Mouse (Mus musculus) macrophage (primary cell): Measurements from ENCODE around the gene Tdo2. TPM values are rescaled to one million over a fixed set of nuclear protein-coding genes. Genes with fewer than 3 reads are reported as not detected.

Experiments
- H3K27ac ChIP-seq: fragments of 350-480 bp; formaldehyde crosslinking; 2 replicates; pipeline ENCODE4 v1.9.0; 2021
- H3K36me3 ChIP-seq: fragments of 350-480 bp; formaldehyde crosslinking; 2 replicates; pipeline ENCODE4 v1.9.0; 2021; ENCODE audit errors: inconsistent target
- H3K4me3 ChIP-seq: fragments of 350-480 bp; formaldehyde crosslinking; 2 replicates; pipeline ENCODE4 v1.9.0; 2021; ENCODE audit errors: inconsistent target
- H3K79me2 ChIP-seq: fragments of 350-480 bp; formaldehyde crosslinking; 2 replicates; pipeline ENCODE4 v1.9.0; 2021; ENCODE audit errors: inconsistent target
- WGBS: methylation state at CpG from one replicate; pipeline ENCODE4 v1.1.7; 2026; ENCODE audit warnings: inconsistent platforms; ENCODE audit not compliant: missing documents; 5-methylcytosine and 5-hydroxymethylcytosine counted together
- polyA plus RNA-seq: library from polyadenylated mRNA; stranded (reverse); fragments of 250-400 nt; gene quantifications from 3 replicates; pipeline ENCODE4 v1.2.4, GENCODE M21; 2018; ENCODE audit warnings: inconsistent platforms

The Tdo2 gene
- polyA plus RNA-seq, 1 experiment from 2014 or later: not detected

DNA sequence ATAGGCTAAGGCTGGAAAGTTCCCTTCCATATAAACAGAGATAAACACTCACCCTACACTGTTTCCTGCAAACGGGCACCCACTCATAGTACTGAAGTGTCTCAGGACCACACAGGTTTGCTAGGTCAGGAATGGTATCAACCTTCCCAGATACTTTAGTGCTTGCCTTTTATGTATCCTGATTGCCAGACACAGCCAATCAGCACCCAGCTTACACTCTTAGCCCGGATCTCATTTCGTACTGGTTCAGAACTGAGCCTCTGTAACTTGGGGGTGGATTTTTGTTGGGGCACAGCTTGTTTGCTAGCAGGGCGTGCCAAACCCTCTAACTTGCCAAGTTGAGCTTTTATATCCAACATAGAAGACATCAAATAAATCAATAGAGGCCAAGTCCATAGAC lies 395 bp downstream of the Tdo2 start:
- WGBS: 89% methylated on average over 4 of the region's 4 CpGs
- Histone ChIP-seq H3K36me3 (no peaks in the 10 kb centered on the region), H3K4me3 (no peak overlapping the region), H3K79me2 (no peaks in the 10 kb centered on the region), H3K27ac (no peak overlapping the region)

DNA sequence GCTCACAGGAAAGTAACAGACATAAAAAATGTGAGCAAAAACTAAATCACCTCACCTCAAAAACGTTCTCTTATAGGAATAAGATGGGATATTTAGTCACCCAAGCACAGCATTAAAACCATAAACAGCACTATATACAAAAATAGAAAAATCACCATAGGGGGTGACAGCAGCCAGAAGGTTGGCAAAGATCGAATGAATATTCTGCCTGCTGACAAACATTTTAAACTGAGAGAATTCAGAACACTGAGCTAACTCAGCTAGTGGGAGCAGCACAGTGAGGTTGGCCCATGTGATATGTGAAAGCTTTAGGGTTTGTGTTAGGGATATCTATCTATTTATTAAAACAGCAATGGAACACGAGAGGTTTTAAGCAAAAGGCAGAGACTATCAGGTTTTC lies 11.4 kb downstream of the Tdo2 start:
- Histone ChIP-seq H3K4me3 (no peak overlapping the region), H3K79me2 (no peaks in the 10 kb centered on the region), H3K27ac (no peak overlapping the region), H3K36me3 (no peaks in the 10 kb centered on the region)
- 52% methylated on average over 3 of the region's 3 CpGs for WGBS

DNA sequence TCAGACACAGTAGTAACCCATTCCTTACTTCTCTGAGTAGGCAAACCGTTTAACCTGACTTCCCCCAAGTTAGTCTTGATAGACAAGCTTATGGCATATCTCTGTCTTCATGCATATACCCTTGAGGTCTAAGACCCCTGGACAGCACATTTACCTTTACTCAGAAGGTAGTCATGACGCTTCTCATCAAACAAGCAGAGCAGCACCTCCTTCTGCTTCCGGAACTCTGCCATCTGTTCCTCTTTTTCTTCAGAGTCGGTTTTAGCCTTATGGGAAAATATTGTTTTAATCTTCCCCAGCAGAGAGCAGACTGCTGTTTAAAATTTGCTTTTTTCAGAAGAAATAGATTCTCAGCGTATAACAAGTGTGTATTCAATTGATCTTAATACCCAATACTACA lies 12.2 kb downstream of the Tdo2 start:
- H3K27ac ChIP-seq: no peak overlapping the region
- 2% methylated on average over 5 of the region's 5 CpGs for WGBS

DNA sequence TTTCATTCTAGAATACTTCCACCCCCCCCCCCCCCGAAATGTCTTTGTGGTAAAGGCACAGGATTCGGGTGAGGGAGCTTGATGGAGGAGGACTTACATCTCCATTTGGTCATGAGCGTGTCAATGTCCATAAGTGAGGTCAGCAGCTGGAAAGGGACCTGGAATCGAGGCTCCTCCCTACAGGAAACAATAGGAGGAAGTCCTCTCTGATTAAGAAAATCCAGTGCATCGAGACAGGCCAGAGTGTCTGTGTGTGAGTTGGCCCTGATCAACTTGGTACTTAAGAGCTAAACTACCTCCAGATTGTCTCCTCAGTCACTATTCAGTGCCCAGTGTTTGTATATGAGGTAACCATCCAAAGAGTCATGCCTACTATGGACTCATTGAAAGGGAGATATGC lies 14.7 kb downstream of the Tdo2 start:
- no peak overlapping the region for H3K4me3 ChIP-seq
- WGBS: 67% methylated on average over 5 of the region's 5 CpGs
- no peaks in the 10 kb centered on the region for H3K36me3 ChIP-seq
- no peak overlapping the region for H3K27ac ChIP-seq
- no peaks in the 10 kb centered on the region for H3K79me2 ChIP-seq

More for the DNA sequence above, 12.2 kb downstream of the Tdo2 start:
- Histone ChIP-seq H3K4me3 (no peak overlapping the region), H3K79me2 (no peaks in the 10 kb centered on the region), H3K36me3 (no peaks in the 10 kb centered on the region)

DNA sequence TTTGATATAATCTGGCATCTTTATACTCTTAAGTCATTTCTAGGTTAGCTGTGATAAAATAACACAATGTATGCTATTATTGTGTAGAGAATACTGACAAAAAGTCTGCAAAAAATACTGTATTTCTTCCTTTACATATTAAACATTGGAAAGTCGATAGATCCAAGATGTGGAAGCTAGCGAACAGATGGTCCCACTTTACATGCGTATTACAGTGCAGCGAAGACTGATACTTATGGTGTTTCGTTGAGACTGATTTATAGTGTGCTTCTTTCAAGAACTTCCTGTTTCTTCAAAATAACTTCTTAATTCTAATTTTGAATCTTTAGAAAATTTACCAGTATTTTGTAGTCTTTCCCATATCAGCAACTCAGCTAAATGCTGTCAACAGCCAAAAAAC lies 18.5 kb downstream of the Tdo2 start:
- Histone ChIP-seq H3K4me3 (no peak overlapping the region), H3K79me2 (no peaks in the 10 kb centered on the region), H3K27ac (no peak overlapping the region), H3K36me3 (no peaks in the 10 kb centered on the region)
- 79% methylated on average over 5 of the region's 5 CpGs for WGBS

DNA sequence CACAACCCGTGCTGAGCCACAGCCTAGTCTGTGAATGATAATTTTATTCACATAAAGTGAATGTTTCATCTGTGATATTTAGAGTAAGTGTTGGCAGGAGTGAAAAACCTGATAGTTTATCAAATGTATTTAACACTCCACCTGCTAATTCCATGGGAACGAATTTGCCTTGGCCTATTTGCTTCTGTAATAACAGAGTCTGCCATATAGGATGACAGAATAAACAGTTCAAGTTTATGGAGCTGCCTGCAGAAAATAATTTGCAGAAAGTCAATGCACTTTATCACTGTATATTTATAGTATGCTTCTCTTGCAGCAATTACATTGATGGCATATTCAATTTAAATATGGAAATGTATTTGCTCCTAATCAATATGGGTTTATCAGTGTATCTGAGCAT lies 24.2 kb downstream of the Tdo2 start:
- 94% methylated on average over 2 of the region's 2 CpGs for WGBS
- Histone ChIP-seq H3K4me3 (no peak overlapping the region), H3K79me2 (no peaks in the 10 kb centered on the region), H3K27ac (no peak overlapping the region), H3K36me3 (peaks cover 7% of the 10 kb centered on the region; the same call in 1 of the 2 replicates)

DNA sequence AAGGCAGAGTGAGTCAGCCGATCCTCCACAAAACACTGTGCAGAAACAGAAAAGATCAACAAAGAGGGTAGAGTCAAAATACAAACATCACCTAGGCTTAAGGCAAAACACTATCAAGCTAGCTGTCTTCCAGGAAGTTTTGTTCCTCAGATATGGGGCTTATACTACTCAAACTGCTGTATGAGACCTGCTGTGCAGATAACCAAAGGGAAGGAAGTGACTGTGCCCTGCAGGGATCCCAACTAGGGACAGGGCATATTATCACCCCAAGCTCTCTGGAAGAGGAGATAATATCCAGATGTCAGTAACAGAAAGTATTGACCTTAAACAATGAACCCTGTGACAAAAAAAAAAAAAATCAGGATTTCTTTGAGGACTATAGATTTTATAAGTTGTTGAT lies 27.0 kb downstream of the Tdo2 start:
- peaks cover 16% of the 10 kb centered on the region; the same call in 1 of the 2 replicates for H3K36me3 ChIP-seq
- no peak overlapping the region for H3K4me3 ChIP-seq
- no peaks in the 10 kb centered on the region for H3K79me2 ChIP-seq
- H3K27ac ChIP-seq: no peak overlapping the region
- WGBS: 94% methylated on average over 1 of the region's 1 CpGs

DNA sequence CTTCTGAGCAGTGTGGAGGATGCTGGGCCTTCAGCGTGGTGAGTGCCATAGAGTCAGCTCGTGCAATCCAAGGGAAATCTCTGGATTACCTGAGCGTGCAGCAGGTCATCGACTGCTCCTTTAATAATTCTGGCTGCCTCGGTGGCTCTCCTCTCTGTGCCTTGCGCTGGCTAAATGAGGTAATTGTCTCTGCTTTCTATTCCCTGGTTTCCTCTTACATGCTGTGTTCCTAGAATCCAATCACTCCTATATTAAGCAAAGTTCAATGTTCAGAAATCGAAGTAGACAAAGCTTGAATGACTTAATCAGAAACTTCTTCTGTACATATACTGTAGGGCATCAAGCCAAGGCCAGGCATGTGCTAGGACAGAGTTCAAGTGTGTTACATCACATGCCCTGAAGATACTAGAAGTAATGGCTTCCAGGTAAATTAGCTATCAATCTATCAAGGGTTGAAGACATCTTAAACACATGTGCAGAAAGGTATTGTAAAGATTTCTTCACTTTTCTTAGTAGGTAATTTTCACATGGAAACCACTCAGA lies 31.1 kb downstream of the Tdo2 start:
- no peaks in the 10 kb centered on the region for H3K79me2 ChIP-seq
- H3K36me3 ChIP-seq: peaks cover 23% of the 10 kb centered on the region; the same call in 1 of the 2 replicates
- H3K4me3 ChIP-seq: no peak overlapping the region
- no peak overlapping the region for H3K27ac ChIP-seq
- 94% methylated on average over 7 of the region's 7 CpGs for WGBS

DNA sequence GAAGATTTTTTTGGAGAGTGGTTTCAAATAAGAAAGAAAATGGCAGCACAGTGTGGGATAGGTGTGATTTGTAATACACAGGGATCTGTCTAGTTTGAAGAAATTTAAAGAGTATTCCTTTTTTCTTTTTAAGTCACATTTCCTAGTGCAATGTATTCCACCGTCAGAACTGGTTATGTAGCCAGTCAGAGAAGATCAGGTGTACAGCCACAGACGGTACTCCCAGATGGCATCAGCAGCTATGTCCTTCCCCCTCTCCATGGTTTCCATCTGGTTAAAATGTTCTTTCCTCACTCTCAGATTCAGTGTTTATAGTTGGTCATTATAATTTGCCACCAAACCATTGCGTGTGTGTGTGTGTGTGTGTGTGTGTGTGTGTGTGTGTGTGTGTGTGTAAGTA lies 32.9 kb downstream of the Tdo2 start:
- H3K79me2 ChIP-seq: no peaks in the 10 kb centered on the region
- no peak overlapping the region for H3K4me3 ChIP-seq
- peaks cover 23% of the 10 kb centered on the region; the same call in 1 of the 2 replicates for H3K36me3 ChIP-seq
- WGBS: 90% methylated on average over 3 of the region's 3 CpGs
- H3K27ac ChIP-seq: no peak overlapping the region

DNA sequence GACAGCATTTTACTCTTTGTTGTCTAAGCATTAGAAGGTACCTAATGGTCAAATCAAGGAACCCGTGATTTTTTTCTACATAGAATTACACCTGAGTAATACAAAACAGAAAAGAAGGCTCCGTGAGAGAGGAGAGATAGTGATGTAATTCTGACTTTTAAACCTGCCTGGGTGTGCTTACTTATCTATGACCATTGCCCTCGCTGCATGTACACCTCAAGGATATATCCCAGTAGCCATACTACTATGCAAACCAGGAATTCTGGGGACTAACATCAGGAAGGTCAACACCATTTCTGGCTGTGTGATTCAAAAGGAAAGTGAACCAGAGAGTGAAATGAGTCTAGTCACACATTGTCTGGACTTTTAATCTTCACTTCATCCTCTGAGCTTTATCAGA lies 33.7 kb downstream of the Tdo2 start:
- Histone ChIP-seq H3K79me2 (no peaks in the 10 kb centered on the region), H3K27ac (no peak overlapping the region), H3K36me3 (peaks cover 20% of the 10 kb centered on the region; the same call in 1 of the 2 replicates), H3K4me3 (no peak overlapping the region)
- WGBS: 90% methylated on average over 3 of the region's 3 CpGs

DNA sequence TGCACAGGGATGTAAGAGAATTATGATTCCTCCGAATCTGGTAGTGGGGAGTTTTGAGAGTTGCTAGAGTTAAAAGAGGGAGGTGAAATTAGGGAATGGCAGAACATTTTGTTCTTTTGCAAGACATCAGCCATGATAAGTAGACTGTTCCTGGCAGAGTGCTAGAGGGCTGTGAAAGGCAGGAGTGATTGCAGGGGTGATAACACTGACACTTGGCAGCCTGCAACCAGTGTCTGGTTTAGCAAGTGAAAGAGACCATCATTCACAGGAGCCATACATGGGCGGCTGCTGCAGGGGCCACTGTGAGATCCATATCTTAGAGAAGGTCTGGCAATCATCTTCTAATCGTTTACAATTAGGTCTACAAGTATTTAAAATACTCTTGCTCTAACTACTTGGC lies 37.1 kb downstream of the Tdo2 start:
- H3K36me3 ChIP-seq: peaks cover 11% of the 10 kb centered on the region; the same call in 1 of the 2 replicates
- no peak overlapping the region for H3K4me3 ChIP-seq
- WGBS: 87% methylated on average over 3 of the region's 3 CpGs
- no peaks in the 10 kb centered on the region for H3K79me2 ChIP-seq
- no peak overlapping the region for H3K27ac ChIP-seq

DNA sequence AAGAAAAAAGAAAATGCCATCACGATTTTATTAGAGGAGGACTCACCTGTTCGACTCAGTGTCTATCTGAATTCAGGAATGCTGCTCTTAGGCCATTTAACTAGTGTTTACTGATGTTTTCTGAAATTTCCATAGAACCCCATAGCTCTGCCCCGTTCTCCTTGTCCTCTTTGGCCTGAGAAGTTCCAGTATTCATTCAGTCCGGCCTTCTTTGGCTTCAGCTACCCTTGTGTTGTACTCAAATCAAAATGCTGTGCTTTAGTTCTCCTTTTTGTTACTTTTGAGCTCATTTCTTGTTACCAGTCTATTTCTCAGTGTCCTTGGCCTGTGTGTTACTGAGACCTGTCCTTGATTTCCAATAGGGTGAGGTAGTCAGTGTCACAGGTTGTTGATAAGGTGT lies 42.7 kb downstream of the Tdo2 start:
- Histone ChIP-seq H3K27ac (no peak overlapping the region), H3K36me3 (no peaks in the 10 kb centered on the region), H3K79me2 (no peaks in the 10 kb centered on the region), H3K4me3 (peak overlapping the region; percentile 80; the same call in 1 of the 2 replicates)
- WGBS: 77% methylated on average over 3 of the region's 4 CpGs

DNA sequence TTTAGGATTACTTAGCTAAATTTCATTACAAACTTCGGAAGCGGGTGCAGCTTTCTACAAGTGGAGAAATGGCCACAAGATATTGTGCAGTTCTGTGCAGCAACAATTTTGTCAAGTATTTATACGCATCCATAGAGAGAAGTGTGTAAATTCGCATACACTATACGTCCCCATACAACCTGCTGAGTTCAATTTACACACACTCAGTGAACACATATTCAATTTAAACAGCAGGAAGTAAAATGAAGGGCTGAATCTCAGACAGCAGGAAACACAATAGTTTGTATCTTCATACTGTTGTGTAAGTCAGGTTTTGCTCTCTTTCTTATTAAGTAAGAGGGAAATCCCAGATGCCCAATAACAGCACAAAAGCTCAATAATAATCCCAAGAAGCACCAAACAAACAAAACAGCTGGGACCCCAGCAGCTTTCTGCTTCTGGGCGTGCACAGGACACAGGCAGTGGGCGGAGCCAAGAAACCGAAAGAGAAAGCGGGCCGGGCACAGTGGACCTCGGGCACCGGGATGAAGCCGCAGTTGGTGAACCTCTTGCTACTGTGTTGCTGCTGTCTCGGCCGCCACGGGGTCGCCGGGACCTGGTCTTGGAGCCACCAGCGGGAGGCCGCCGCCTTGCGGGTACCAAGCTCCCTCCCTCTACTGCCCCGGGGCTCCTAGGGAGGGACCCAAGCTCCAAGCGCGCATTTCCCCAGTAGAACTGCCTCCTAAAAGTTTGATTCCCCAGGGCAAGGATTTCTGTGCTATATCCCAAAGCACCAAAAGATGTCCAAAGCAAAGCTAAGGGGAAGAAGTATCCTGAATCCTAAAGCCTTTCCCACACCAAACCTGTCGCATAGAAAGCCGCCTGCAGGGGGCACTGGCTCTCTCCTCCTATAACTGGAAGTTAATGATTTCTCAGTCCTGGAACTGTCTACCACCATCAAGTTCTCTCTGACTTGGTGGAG lies 43.6 kb downstream of the Tdo2 start, which contains the start of gene Ctso:
Gene Ctso, plus strand, starts transcription at position 461 of the 961 bp plus-strand sequence.
- H3K27ac ChIP-seq: peak within 1 kb of the TSS; percentile 80
- 11% methylated on average over 27 of the region's 27 CpGs for WGBS
- no peaks in the 10 kb centered on the region for H3K36me3 ChIP-seq
- H3K79me2 ChIP-seq: no peaks in the 10 kb centered on the region
- H3K4me3 ChIP-seq: peak within 1 kb of the TSS; percentile 80

DNA sequence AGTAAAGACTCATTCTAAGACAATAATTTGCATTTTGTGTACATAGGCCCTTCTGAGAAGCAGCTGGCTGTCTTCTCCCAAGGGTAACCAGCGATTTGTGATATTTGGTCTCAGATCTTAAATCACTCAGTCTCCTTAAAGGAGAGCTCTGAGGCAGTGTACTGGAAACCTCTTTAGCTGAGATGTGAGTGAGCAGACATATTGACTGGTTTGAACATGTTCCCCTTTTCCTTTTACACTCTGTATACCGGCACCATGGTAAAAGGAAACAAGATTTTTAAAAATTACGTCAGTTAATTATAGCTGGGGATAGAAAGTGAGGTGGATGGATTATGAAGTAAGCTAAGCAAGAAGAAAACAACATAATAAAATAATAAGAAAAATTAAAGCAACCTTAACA lies 44.3 kb downstream of the Tdo2 start:
- Histone ChIP-seq H3K36me3 (no peaks in the 10 kb centered on the region), H3K4me3 (no peak overlapping the region), H3K27ac (no peak overlapping the region), H3K79me2 (no peaks in the 10 kb centered on the region)
- 43% methylated on average over 3 of the region's 3 CpGs for WGBS

DNA sequence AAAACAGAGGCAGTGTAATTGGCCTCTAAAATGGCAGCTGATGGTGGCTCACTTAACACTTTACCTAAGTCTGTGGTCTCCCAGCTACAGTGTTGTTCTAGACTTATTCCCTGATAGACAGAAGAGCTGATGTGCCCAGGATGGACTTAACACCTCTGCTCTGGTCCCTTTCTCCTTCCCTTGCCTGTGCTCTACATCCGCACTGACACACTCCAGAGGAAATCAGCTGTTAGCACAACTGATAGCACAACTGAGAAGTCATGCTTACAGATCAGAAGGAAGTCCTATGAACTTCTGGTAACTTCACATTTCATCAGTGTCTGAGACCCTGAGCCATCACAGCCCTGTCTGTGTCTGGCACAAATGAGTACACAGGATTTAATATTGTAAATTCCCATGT lies 46.9 kb downstream of the Tdo2 start:
- H3K79me2 ChIP-seq: no peaks in the 10 kb centered on the region
- H3K36me3 ChIP-seq: no peaks in the 10 kb centered on the region
- 100% methylated on average over 1 of the region's 1 CpGs for WGBS
- no peak overlapping the region for H3K27ac ChIP-seq
- H3K4me3 ChIP-seq: no peak overlapping the region
